ENCODE assay signal across 27 mouse cellular contexts in genomic region chr4:58469035-58469434, GRCm38 (mm10).
DNase-seq lines count a peak whose midpoint lies in the region; ATAC-seq and TF ChIP-seq lines count a peak whose summit lies in the region.
"Had no signal": no experiment of that assay in that cellular context is flagged by ENCODE, and none has a peak within 500 bp of the region (broad histone marks: within the 10 kb centered on the region; RNA-seq: fewer than 3 reads in every experiment).

No protein-coding gene starts in this region.

- 49% methylated on average over 7 of the region's 7 CpGs for WGBS in limb, embryonic 15.5 days
- WGBS in midbrain, embryonic 14.5 days = 88% methylated on average over 7 of the region's 7 CpGs

- peak overlapping the region; percentile 12; the same call in 1 of the 2 replicates for H3K27ac ChIP-seq in left cerebral cortex, adult 2 months
- peak overlapping the region; percentile 84 for H3K27ac ChIP-seq in embryonic fibroblast, embryonic 13.5 days (ENCODE audit: insufficient read depth, low read length)
- peak overlapping the region; percentile 43; the same call in 1 of the 2 replicates for H3K27ac ChIP-seq in limb, embryonic 15.5 days
- no peak overlapping the region for H3K27ac ChIP-seq in midbrain, embryonic 14.5 days (replicated peaks; ENCODE audit: low read depth, low read length)
- H3K27ac ChIP-seq: kidney, embryonic 15.5 days; macrophage; midbrain, embryonic 13.5 days; neural tube, embryonic 15.5 days had no signal

- intact Hi-C loops in left cerebral cortex, adult 2 months (cut with DNase I) = no loop called here

- peak; percentile 76; the same call in 1 of the 2 replicates for ATAC-seq in limb, embryonic 15.5 days (ENCODE audit: insufficient number of reproducible peaks, low FRiP score, low TSS enrichment, low read depth)
- ATAC-seq in midbrain, embryonic 14.5 days (ENCODE audit: low FRiP score, low TSS enrichment) = no peak
- ATAC-seq: hindbrain, embryonic 16.5 days; liver, postnatal 0 days; lung, postnatal 0 days; midbrain, embryonic 13.5 days had no signal

- peaks cover 24% of the 10 kb centered on the region for H3K79me3 ChIP-seq in C2C12 (ENCODE audit: low read depth)

- H3K27me3 ChIP-seq in C2C12 (ENCODE audit: control insufficient read depth, insufficient read depth, insufficient read length) = no peaks in the 10 kb centered on the region
- H3K27me3 ChIP-seq in limb, embryonic 15.5 days = no peaks in the 10 kb centered on the region
- no peaks in the 10 kb centered on the region for H3K27me3 ChIP-seq in midbrain, embryonic 14.5 days (ENCODE audit: control insufficient read depth, insufficient read depth, low read length)
- H3K27me3 ChIP-seq: kidney, embryonic 15.5 days; midbrain, embryonic 13.5 days; neural tube, embryonic 15.5 days had no signal

- no peaks in the 10 kb centered on the region for H3K9me3 ChIP-seq in limb, embryonic 15.5 days
- H3K9me3 ChIP-seq in midbrain, embryonic 14.5 days (ENCODE audit: control insufficient read depth, low read length) = no peaks in the 10 kb centered on the region
- H3K9me3 ChIP-seq: kidney, embryonic 15.5 days; midbrain, embryonic 13.5 days; neural tube, embryonic 15.5 days had no signal

- H3K79me2 ChIP-seq in C2C12 (ENCODE audit: control insufficient read depth, insufficient read depth) = peaks cover 33% of the 10 kb centered on the region

- H3ac ChIP-seq in C2C12 (ENCODE audit: control insufficient read depth, insufficient read length, low read depth) = no peak overlapping the region

- H3K4me3 ChIP-seq in left cerebral cortex, adult 2 months = no peak overlapping the region
- H3K4me3 ChIP-seq in C2C12 (ENCODE audit: insufficient read depth, poor library complexity, severe bottlenecking) = no peak overlapping the region
- H3K4me3 ChIP-seq in embryonic fibroblast, embryonic 13.5 days (ENCODE audit: insufficient read depth, low read length) = no peak overlapping the region
- H3K4me3 ChIP-seq in limb, embryonic 15.5 days = no peak overlapping the region
- H3K4me3 ChIP-seq in midbrain, embryonic 14.5 days (replicated peaks; ENCODE audit: low read depth, low read length) = no peak overlapping the region
- H3K4me3 ChIP-seq: kidney, embryonic 15.5 days; midbrain, embryonic 13.5 days; neural tube, embryonic 15.5 days had no signal

- TF ChIP-seq CTCF in left cerebral cortex, adult 2 months (IDR thresholded peaks at IDR 0.05) = no peak
- no peak for TF ChIP-seq CTCF in C2C12 (IDR thresholded peaks at IDR 0.05; ENCODE audit: control insufficient read depth, insufficient read depth, insufficient read length)
- no peak for TF ChIP-seq CTCF in embryonic fibroblast, embryonic 13.5 days (IDR thresholded peaks at IDR 0.05; ENCODE audit: borderline replicate concordance, insufficient read depth, low read length)

- no peak overlapping the region for H3K4me2 ChIP-seq in limb, embryonic 15.5 days
- H3K4me2 ChIP-seq in midbrain, embryonic 14.5 days (ENCODE audit: low read length) = no peak overlapping the region
- H3K4me2 ChIP-seq: kidney, embryonic 15.5 days; liver, embryonic 11.5 days; midbrain, embryonic 13.5 days; neural tube, embryonic 15.5 days had no signal

- H3K36me3 ChIP-seq in C2C12 (ENCODE audit: control insufficient read depth, insufficient read depth) = peaks cover 5% of the 10 kb centered on the region
- no peaks in the 10 kb centered on the region for H3K36me3 ChIP-seq in limb, embryonic 15.5 days
- no peaks in the 10 kb centered on the region for H3K36me3 ChIP-seq in midbrain, embryonic 14.5 days (ENCODE audit: control insufficient read depth, insufficient read depth, low read length)
- H3K36me3 ChIP-seq: G1E; kidney, embryonic 15.5 days; midbrain, embryonic 13.5 days; neural tube, embryonic 15.5 days had no signal

- no peak overlapping the region for H3K9ac ChIP-seq in limb, embryonic 15.5 days
- no peak overlapping the region for H3K9ac ChIP-seq in midbrain, embryonic 14.5 days (replicated peaks; ENCODE audit: low read length)
- H3K9ac ChIP-seq: kidney, embryonic 15.5 days; liver, postnatal 0 days; midbrain, embryonic 13.5 days; neural tube, embryonic 15.5 days had no signal

- no peak for TF ChIP-seq POLR2A in embryonic fibroblast, embryonic 13.5 days (IDR thresholded peaks at IDR 0.05; ENCODE audit: low read depth, low read length)

- peaks cover 10% of the 10 kb centered on the region for H3K4me1 ChIP-seq in embryonic fibroblast, embryonic 13.5 days (ENCODE audit: control insufficient read depth, insufficient read depth, low read length)
- H3K4me1 ChIP-seq in limb, embryonic 15.5 days = peaks cover 6% of the 10 kb centered on the region; the same call in 1 of the 2 replicates
- no peaks in the 10 kb centered on the region for H3K4me1 ChIP-seq in midbrain, embryonic 14.5 days (ENCODE audit: control insufficient read depth, insufficient read depth, low read length)
- H3K4me1 ChIP-seq: kidney, embryonic 15.5 days; midbrain, embryonic 13.5 days; neural tube, embryonic 15.5 days had no signal

- no peak for DNase-seq in left cerebral cortex, adult 2 months (ENCODE audit: extremely low spot score in 1 of 2, low spot score in 2 of 2)
- no peak for DNase-seq in left cerebral cortex, adult 8-10 months (ENCODE audit: low spot score in 2 of 2)
- no peak for DNase-seq in midbrain, embryonic 14.5 days
- DNase-seq in adrenal gland, postnatal 4 days (ENCODE audit: low spot score in 2 of 2) = no peak
- DNase-seq: adrenal gland, postnatal 25 days; cerebellum, adult 8-10 months; cerebellum, postnatal 36 days; gastrocnemius, postnatal 14 days; heart, postnatal 14 days; kidney, adult 18-20 months; kidney, postnatal 25 days; left cerebral cortex, postnatal 4 days; liver, postnatal 0 days; right cerebral cortex, postnatal 25 days; spleen, adult 18-20 months; thymus, postnatal 14 days had no signal

TF ChIP-seq in C2C12, 6 proteins besides CTCF, POLR2A, EP300 and RAD21:
- TF ChIP-seq FOSL1 (IDR thresholded peaks at IDR 0.05; ENCODE audit: insufficient read depth, low read length, poor library complexity, severe bottlenecking) = no peak
- TF ChIP-seq MYOD1 (IDR thresholded peaks at IDR 0.05; ENCODE audit: control insufficient read depth, insufficient read length, low read depth) = peak; percentile 57
- no peak for TF ChIP-seq USF1 (IDR thresholded peaks at IDR 0.05; ENCODE audit: low read depth)
- TF ChIP-seq CEBPB (IDR thresholded peaks at IDR 0.05; ENCODE audit: low read depth) = no peak
- peak; percentile 8 for TF ChIP-seq MAX (IDR thresholded peaks at IDR 0.05)
- no peak for TF ChIP-seq MYOG (IDR thresholded peaks at IDR 0.05; ENCODE audit: control insufficient read depth, extremely low read depth, insufficient read length)
